Mouse (Mus musculus): ENCODE data around the gene Plcb4.
A peak's percentile ranks its signal among the peaks of the same experiment; 100 is the strongest.

Plcb4 gene

GRCm38 (mm10) chr2:135658486-135659390 is at the start of gene Plcb4:
Gene Plcb4 (plus strand): TSS chr2:135659011.
- peak; percentile 25 for DNase-seq (ENCODE audit: low spot score)

- no peak for DNase-seq (ENCODE audit: low spot score)
Observed at GRCm38 (mm10) chr2:135614651-135615261, 44.1 kb upstream of the Plcb4 start.

- DNase-seq (ENCODE audit: low spot score), result no peak
Observed at GRCm38 (mm10) chr2:135616090-135616489, 42.7 kb upstream of the Plcb4 start.

GRCm38 (mm10) chr2:135618551-135618950 is 40.3 kb upstream of the Plcb4 start:
- no peak for DNase-seq (ENCODE audit: low spot score)

GRCm38 (mm10) chr2:135619956-135620355 is 38.9 kb upstream of the Plcb4 start:
- DNase-seq (ENCODE audit: low spot score), result peak; percentile 3

- DNase-seq (ENCODE audit: low spot score), result no peak
Observed at GRCm38 (mm10) chr2:135627821-135628220, 31.0 kb upstream of the Plcb4 start.

GRCm38 (mm10) chr2:135637227-135637626 is 21.6 kb upstream of the Plcb4 start:
- no peak for DNase-seq (ENCODE audit: low spot score)

- no peak for DNase-seq (ENCODE audit: low spot score)
Observed at GRCm38 (mm10) chr2:135641002-135641401, 17.8 kb upstream of the Plcb4 start.

GRCm38 (mm10) chr2:135641636-135642035 is 17.2 kb upstream of the Plcb4 start:
- DNase-seq (ENCODE audit: low spot score), result no peak

GRCm38 (mm10) chr2:135646226-135646625 is 12.6 kb upstream of the Plcb4 start:
- DNase-seq (ENCODE audit: low spot score), result no peak

- no peak for DNase-seq (ENCODE audit: low spot score)
Observed at GRCm38 (mm10) chr2:135646654-135647053, 12.2 kb upstream of the Plcb4 start.

GRCm38 (mm10) chr2:135647985-135648384 is 10.8 kb upstream of the Plcb4 start:
- DNase-seq (ENCODE audit: low spot score), result no peak

- no peak for DNase-seq (ENCODE audit: low spot score)
Observed at GRCm38 (mm10) chr2:135650885-135651284, 7.9 kb upstream of the Plcb4 start.

GRCm38 (mm10) chr2:135652040-135652439 is 6.8 kb upstream of the Plcb4 start:
- DNase-seq (ENCODE audit: low spot score), result no peak

GRCm38 (mm10) chr2:135652451-135652850 is 6.4 kb upstream of the Plcb4 start:
- no peak for DNase-seq (ENCODE audit: low spot score)

GRCm38 (mm10) chr2:135655948-135656347 is 2.9 kb upstream of the Plcb4 start:
- no peak for DNase-seq (ENCODE audit: low spot score)

- no peak for DNase-seq (ENCODE audit: low spot score)
Observed at GRCm38 (mm10) chr2:135656586-135656985, 2.2 kb upstream of the Plcb4 start.

- DNase-seq (ENCODE audit: low spot score), result no peak
Observed at GRCm38 (mm10) chr2:135659391-135660180, 775 bp downstream of the Plcb4 start.

GRCm38 (mm10) chr2:135660816-135661215 is 2.0 kb downstream of the Plcb4 start:
- DNase-seq (ENCODE audit: low spot score), result no peak

- no peak for DNase-seq (ENCODE audit: low spot score)
Observed at GRCm38 (mm10) chr2:135663785-135664184, 5.0 kb downstream of the Plcb4 start.

- DNase-seq (ENCODE audit: low spot score), result no peak
Observed at GRCm38 (mm10) chr2:135667496-135667895, 8.7 kb downstream of the Plcb4 start.

- DNase-seq (ENCODE audit: low spot score), result no peak
Observed at GRCm38 (mm10) chr2:135672459-135673104, 13.8 kb downstream of the Plcb4 start.
